Mouse (Mus musculus): ENCODE results near the gene Tmem169. TPM values are rescaled to one million over a fixed set of nuclear protein-coding genes. Genes with fewer than 3 reads are reported as not detected.

Gene Tmem169
- 2.0 TPM for polyA plus RNA-seq (2014; fragmentation: Illumina TruSeq; extraction: RNeasy Lipid Tissue Mini Kit (QIAGEN cat#74804); ENCODE audit: low read depth, low replicate concordance)

GRCm38 (mm10) chr1:72283992-72284485 is at the start of gene Tmem169, which contains the start of gene Pecr:
Gene Tmem169 (plus strand): TSS chr1:72284369.
Gene Pecr (minus strand): TSS chr1:72284314.

GRCm38 (mm10) chr1:72307317-72307798 is 23.2 kb downstream of the Tmem169 start, which contains the start of gene Xrcc5:
Gene Xrcc5 (plus strand): TSS chr1:72307421.

Other genes with a start within 250 kb of the Tmem169 start
- gene Mreg, start 72.1 kb upstream of the Tmem169 start, polyA plus RNA-seq (2014; fragmentation: Illumina TruSeq; extraction: RNeasy Lipid Tissue Mini Kit (QIAGEN cat#74804); ENCODE audit: low read depth, low replicate concordance) = 1.8 TPM
- 9.8 TPM for gene Pecr, start 55 bp upstream of the Tmem169 start, polyA plus RNA-seq (2014; fragmentation: Illumina TruSeq; extraction: RNeasy Lipid Tissue Mini Kit (QIAGEN cat#74804); ENCODE audit: low read depth, low replicate concordance)
- gene Xrcc5, start 23.1 kb downstream of the Tmem169 start, polyA plus RNA-seq (2014; fragmentation: Illumina TruSeq; extraction: RNeasy Lipid Tissue Mini Kit (QIAGEN cat#74804); ENCODE audit: low read depth, low replicate concordance) = 21.9 TPM